Mouse (Mus musculus): ENCODE data around the gene Klrg1. TPM values are rescaled to one million over a fixed set of nuclear protein-coding genes. Genes with fewer than 3 reads are reported as not detected.
A peak's percentile ranks its signal among the peaks of the same experiment; 100 is the strongest.

Gene Klrg1
- total and polyA plus RNA-seq, 3 experiments: 0.28 to 1.0 TPM; not detected in 1

DNA sequence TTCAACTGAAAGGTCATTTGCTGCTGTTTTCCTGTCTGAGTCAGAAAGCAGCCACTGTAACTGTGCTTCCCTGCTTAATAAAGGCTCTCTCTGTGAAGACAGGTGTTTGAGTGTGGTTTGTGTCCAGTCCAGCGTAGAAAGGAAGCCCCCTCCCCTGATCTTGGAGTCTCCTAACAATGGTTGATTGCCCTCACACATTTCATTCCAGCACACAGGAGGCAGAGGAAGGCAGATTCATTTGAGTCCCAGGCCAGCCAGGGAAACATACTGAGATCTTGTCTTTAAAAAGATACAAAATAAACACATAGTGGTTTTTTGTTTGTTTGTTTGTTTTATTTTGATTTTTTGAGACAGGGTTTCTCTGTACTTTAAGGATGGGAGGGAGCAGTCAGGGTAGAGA is 19.4 kb upstream of the Klrg1 start:
- peaks cover 2 to 13% of the 10 kb centered on the region in 2 experiments; a peak in 3 of 4 replicates for H3K4me1 ChIP-seq (ENCODE audit: control insufficient read depth in 1 of 2, insufficient read depth in 2 of 2, low read length in 2 of 2)
- H3K9ac ChIP-seq (ENCODE audit: control insufficient read depth, low read depth, low read length, poor library complexity, severe bottlenecking): no peak overlapping the region
- no peak overlapping the region for H3K4me3 ChIP-seq (ENCODE audit: control insufficient read depth in 1 of 2, insufficient read depth in 1 of 2, low read depth in 2 of 2, low read length in 2 of 2)
- peaks cover 0 to 8% of the 10 kb centered on the region in 2 experiments; a peak in 2 of 4 replicates for H3K36me3 ChIP-seq (ENCODE audit: control insufficient read depth in 1 of 2, insufficient read depth in 2 of 2, low read length in 2 of 2)
- TF ChIP-seq MYC (IDR thresholded peaks at IDR 0.05; ENCODE audit: low read depth, low read length): no peak
- no peaks in the 10 kb centered on the region for H3K27me3 ChIP-seq (ENCODE audit: control insufficient read depth in 1 of 2, insufficient read depth in 2 of 2, low read length in 2 of 2)
- no peak for DNase-seq (ENCODE audit: low read depth, low spot score)
- no peak overlapping the region for H3K27ac ChIP-seq (ENCODE audit: control insufficient read depth, low read depth, low read length)
- no peaks in the 10 kb centered on the region for H3K79me2 ChIP-seq (ENCODE audit: control insufficient read depth, insufficient read depth, low read length, poor library complexity)
- no peaks in the 10 kb centered on the region for H3K9me3 ChIP-seq (replicated peaks; ENCODE audit: insufficient read depth, low read length)

DNA sequence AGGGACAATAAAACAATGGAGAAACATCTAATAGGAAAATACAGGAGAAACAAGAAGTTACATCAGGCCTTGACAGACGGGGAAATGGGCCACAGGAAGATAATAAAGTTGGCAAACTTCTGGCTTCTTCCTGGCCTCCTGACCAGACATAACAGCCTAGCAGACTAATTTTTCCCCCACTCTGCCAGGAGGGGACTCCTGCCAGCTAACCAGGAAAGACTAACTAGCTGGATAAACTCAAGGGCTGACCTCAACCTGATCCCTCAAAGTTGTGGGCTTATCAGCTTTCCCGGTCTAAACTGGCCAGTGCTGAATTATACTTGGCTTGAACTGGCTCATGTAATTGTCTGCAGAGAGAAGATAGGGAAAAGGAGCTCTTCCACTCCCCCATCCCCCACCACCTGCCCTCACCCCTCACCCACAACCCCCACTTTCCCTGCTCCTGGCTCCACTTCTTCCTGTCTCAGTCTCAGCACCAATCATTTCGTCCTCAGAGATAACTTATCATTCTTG is 17.0 kb upstream of the Klrg1 start:
- TF ChIP-seq HCFC1 (IDR thresholded peaks at IDR 0.05; ENCODE audit: low read depth, low read length) (no peak), BHLHE40 (IDR thresholded peaks at IDR 0.05; ENCODE audit: borderline replicate concordance, low read depth, low read length) (0 out of 2 replicates have a peak, but pooled peaks have one; percentile 20), TAL1 (IDR thresholded peaks at IDR 0.05; ENCODE audit: low read length) (peak; percentile 42), ZKSCAN1 (IDR thresholded peaks at IDR 0.05; ENCODE audit: low read depth, low read length) (no peak), TCF12 (IDR thresholded peaks at IDR 0.05; ENCODE audit: low read depth, low read length) (peak; percentile 69; the same call in 1 of the 2 replicates), USF1 (IDR thresholded peaks at IDR 0.05; ENCODE audit: low read depth, low read length) (peak; percentile 9; the same call in 1 of the 2 replicates), SIN3A (IDR thresholded peaks at IDR 0.05; ENCODE audit: low read length) (0 out of 2 replicates have a peak, but pooled peaks have one; percentile 30), RCOR1 (IDR thresholded peaks at IDR 0.05; ENCODE audit: low read depth, low read length) (0 out of 2 replicates have a peak, but pooled peaks have one; percentile 21), MXI1 (IDR thresholded peaks at IDR 0.05; ENCODE audit: low read depth, low read length) (peak; percentile 32; the same call in 1 of the 2 replicates), SMC3 (IDR thresholded peaks at IDR 0.05; ENCODE audit: low read depth, low read length) (no peak), ETS1 (IDR thresholded peaks at IDR 0.05; ENCODE audit: low read depth, low read length) (peak; percentile 66), ELF1 (IDR thresholded peaks at IDR 0.05; ENCODE audit: low read depth, low read length) (peak; percentile 39; the same call in 1 of the 2 replicates), MYC (IDR thresholded peaks at IDR 0.05; ENCODE audit: low read depth, low read length) (peak; percentile 38; the same call in 1 of the 2 replicates), CHD1 (IDR thresholded peaks at IDR 0.05; ENCODE audit: low read depth, low read length) (no peak), GATA1 (IDR thresholded peaks at IDR 0.05; ENCODE audit: low read depth, low read length) (peak; percentile 24; the same call in 1 of the 2 replicates), EP300 (IDR thresholded peaks at IDR 0.05; ENCODE audit: low read depth in 1 of 2, low read length in 2 of 2) (peak; percentile 42 to 63; a peak in 3 of 4 replicates)
- Histone ChIP-seq H3K27ac (ENCODE audit: control insufficient read depth, low read depth, low read length) (peak overlapping the region; percentile 54), H3K79me2 (ENCODE audit: control insufficient read depth, insufficient read depth, low read length, poor library complexity) (no peaks in the 10 kb centered on the region), H3K27me3 (ENCODE audit: control insufficient read depth in 1 of 2, insufficient read depth in 2 of 2, low read length in 2 of 2) (no peaks in the 10 kb centered on the region), H3K9me3 (replicated peaks; ENCODE audit: insufficient read depth, low read length) (no peaks in the 10 kb centered on the region), H3K4me3 (ENCODE audit: control insufficient read depth in 1 of 2, insufficient read depth in 1 of 2, low read depth in 2 of 2, low read length in 2 of 2) (peak overlapping the region in 1 of 2 experiments; percentile 18; a peak in 1 of 4 replicates), H3K4me1 (ENCODE audit: control insufficient read depth in 1 of 2, insufficient read depth in 2 of 2, low read length in 2 of 2) (peaks cover 2 to 13% of the 10 kb centered on the region in 2 experiments; a peak in 3 of 4 replicates), H3K36me3 (ENCODE audit: control insufficient read depth in 1 of 2, insufficient read depth in 2 of 2, low read length in 2 of 2) (peaks cover 0 to 11% of the 10 kb centered on the region in 2 experiments; a peak in 2 of 4 replicates), H3K9ac (ENCODE audit: control insufficient read depth, low read depth, low read length, poor library complexity, severe bottlenecking) (0 out of 2 replicates have a peak overlapping the region, but pooled peaks have one; percentile 25)
- DNase-seq (ENCODE audit: low read depth, low spot score): peak; percentile 47
